Comparison of ENCODE assay signal across 10 mouse cellular contexts in the genomic region with DNA sequence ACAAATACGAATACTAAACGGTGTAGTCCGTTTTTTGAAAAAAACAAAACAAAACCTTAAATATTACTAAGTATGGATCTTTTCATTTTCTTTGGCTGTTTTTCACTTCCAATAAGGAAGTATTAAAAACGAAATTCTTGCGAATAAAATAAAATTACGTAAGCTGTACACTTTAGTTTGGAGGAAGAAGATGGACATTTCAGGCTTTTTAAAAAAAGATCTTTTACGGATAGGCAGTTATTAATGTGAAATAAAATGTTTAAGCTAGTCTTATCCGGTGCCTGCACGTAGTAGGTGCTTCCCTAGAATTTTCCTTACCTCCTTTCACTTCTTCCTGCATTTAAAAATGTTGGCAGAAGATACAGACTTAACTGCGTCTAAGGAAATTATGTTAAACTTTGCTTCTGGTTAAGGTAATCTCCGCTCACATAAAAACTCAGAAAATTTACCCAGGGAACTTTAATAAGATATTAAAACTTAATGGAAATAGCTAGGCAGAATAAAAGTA.
DNase-seq lines count a peak whose midpoint lies in the region; ATAC-seq and TF ChIP-seq lines count a peak whose summit lies in the region.
"Had no signal": no experiment of that assay in that cellular context is flagged by ENCODE, and none has a peak within 500 bp of the region (broad histone marks: within the 10 kb centered on the region; RNA-seq: fewer than 3 reads in every experiment).

No protein-coding gene starts in this region.

- intact Hi-C loops in heart, postnatal 36 days (cut with DNase I): loop anchor here (5.0 to 10.0 kb wide), 4 partner anchors 49 to 357 kb away; a partner anchor contains a TSS

- H3K4me2 ChIP-seq in heart, embryonic 13.5 days: 0 out of 2 replicates have a peak overlapping the region, but pooled peaks have one; percentile 88
- no peak overlapping the region for H3K4me2 ChIP-seq in lung, embryonic 14.5 days
- peak overlapping the region; percentile 90; the same call in 1 of the 2 replicates for H3K4me2 ChIP-seq in limb, embryonic 14.5 days (replicated peaks; ENCODE audit: low read depth, low read length, severe bottlenecking)

- no peak for TF ChIP-seq POLR2A in limb, embryonic 14.5 days (IDR thresholded peaks at IDR 0.05; ENCODE audit: borderline replicate concordance, extremely low read depth, insufficient read depth, insufficient read length)

- peaks cover 53% of the 10 kb centered on the region for H3K4me1 ChIP-seq in heart, embryonic 13.5 days
- H3K4me1 ChIP-seq in lung, embryonic 14.5 days (ENCODE audit: insufficient read depth): peaks cover 10% of the 10 kb centered on the region
- peaks cover 22% of the 10 kb centered on the region for H3K4me1 ChIP-seq in limb, embryonic 14.5 days (ENCODE audit: control insufficient read depth, insufficient read depth, low read length)

- ATAC-seq in heart, embryonic 13.5 days (ENCODE audit: extremely low read depth, insufficient number of reproducible peaks, low FRiP score, low TSS enrichment): no peak
- no peak for ATAC-seq in lung, embryonic 14.5 days (ENCODE audit: insufficient read depth)
- no peak for ATAC-seq in limb, embryonic 14.5 days (ENCODE audit: low FRiP score, low read depth)

- WGBS in heart, embryonic 13.5 days: 5% methylated on average over 11 of the region's 11 CpGs
- WGBS in lung, embryonic 14.5 days: 6% methylated on average over 11 of the region's 11 CpGs
- WGBS in limb, embryonic 14.5 days: 4% methylated on average over 11 of the region's 11 CpGs

- H3K9ac ChIP-seq in heart, embryonic 13.5 days: no peak overlapping the region
- no peak overlapping the region for H3K9ac ChIP-seq in lung, embryonic 14.5 days
- no peak overlapping the region for H3K9ac ChIP-seq in limb, embryonic 14.5 days (ENCODE audit: low read depth, low read length, severe bottlenecking)

- no peak for TF ChIP-seq CTCF in lung, embryonic 14.5 days (IDR thresholded peaks at IDR 0.05; ENCODE audit: low read depth)

- DNase-seq in heart, postnatal 36 days: no peak
- peak; percentile 27 for DNase-seq in lung, embryonic 14.5 days
- no peak for DNase-seq in lung, postnatal 36 days
- peak; percentile 45 for DNase-seq in Muller cell, postnatal 12 days (ENCODE audit: inconsistent ontology term)
- no peak for DNase-seq in limb, embryonic 14.5 days (ENCODE audit: low spot score)
- DNase-seq in right cerebral cortex, postnatal 4 days: no peak
- DNase-seq: adrenal gland, postnatal 25 days; cerebellum, postnatal 36 days; kidney, postnatal 10 days had no signal

- no peak overlapping the region for H3K4me3 ChIP-seq in heart, embryonic 13.5 days
- no peak overlapping the region for H3K4me3 ChIP-seq in lung, embryonic 14.5 days (ENCODE audit: low read depth, low read length)
- H3K4me3 ChIP-seq in limb, embryonic 14.5 days (replicated peaks; ENCODE audit: low read length): peak overlapping the region; percentile 11

- H3K27me3 ChIP-seq in heart, embryonic 13.5 days (replicated peaks): peaks cover 70% of the 10 kb centered on the region
- peaks cover 52% of the 10 kb centered on the region for H3K27me3 ChIP-seq in lung, embryonic 14.5 days (ENCODE audit: insufficient read depth, low read length)
- peaks cover 37% of the 10 kb centered on the region for H3K27me3 ChIP-seq in limb, embryonic 14.5 days (ENCODE audit: control insufficient read depth, insufficient read depth, low read length)

- H3K9me3 ChIP-seq in heart, embryonic 13.5 days: no peaks in the 10 kb centered on the region
- no peaks in the 10 kb centered on the region for H3K9me3 ChIP-seq in lung, embryonic 14.5 days (ENCODE audit: low read depth, low read length)
- H3K9me3 ChIP-seq in limb, embryonic 14.5 days (ENCODE audit: control insufficient read depth, low read length): no peaks in the 10 kb centered on the region

- H3K27ac ChIP-seq in heart, embryonic 13.5 days (replicated peaks): no peak overlapping the region
- no peak overlapping the region for H3K27ac ChIP-seq in lung, embryonic 14.5 days (ENCODE audit: low read depth)
- no peak overlapping the region for H3K27ac ChIP-seq in limb, embryonic 14.5 days (replicated peaks; ENCODE audit: low read depth, low read length)

- no peaks in the 10 kb centered on the region for H3K36me3 ChIP-seq in heart, embryonic 13.5 days
- H3K36me3 ChIP-seq in lung, embryonic 14.5 days (ENCODE audit: insufficient read depth): no peaks in the 10 kb centered on the region
- no peaks in the 10 kb centered on the region for H3K36me3 ChIP-seq in limb, embryonic 14.5 days (ENCODE audit: control insufficient read depth, insufficient read depth, low read length)

Comparison
In these comparisons a context has a peak if more than half of its experiments do, and no peak if none do; other contexts are left out.
1. DNase-seq: peak in lung, embryonic 14.5 days (single experiment) and Muller cell, postnatal 12 days (single experiment); none in heart, postnatal 36 days (0 of 2), lung, postnatal 36 days (single experiment), limb, embryonic 14.5 days (single experiment) and right cerebral cortex, postnatal 4 days (single experiment).